Mouse (Mus musculus) cerebellum, adult 2 months (tissue): ENCODE measurements around the gene Ssbp3. TPM values are rescaled to one million over a fixed set of nuclear protein-coding genes. Genes with fewer than 3 reads are reported as not detected.

Experiments
- DNase-seq, 2 experiments: peaks; one replicate each; pipeline ENCODE4 v3.0.0; 2021
- H3K27ac ChIP-seq: fragments of 200-500 bp; 2 replicates; pipeline ENCODE4 v1.5.1; 2012; ENCODE audit warnings: low read length, control low read depth, inconsistent platforms; ENCODE audit not compliant: insufficient read depth
- H3K27me3 ChIP-seq: fragments of 200-500 bp; 2 replicates; pipeline ENCODE4 v1.6.1; 2012; ENCODE audit warnings: inconsistent platforms, mild to moderate bottlenecking, low read length, moderate library complexity; ENCODE audit not compliant: control insufficient read depth, insufficient read depth
- H3K4me1 ChIP-seq: fragments of 200-500 bp; 2 replicates; pipeline ENCODE4 v1.6.1; 2011; ENCODE audit warnings: low read length; ENCODE audit not compliant: control insufficient read depth, insufficient read depth
- H3K4me3 ChIP-seq: fragments of 200-500 bp; replicated peaks from 2 replicates; pipeline ENCODE3; 2011; ENCODE audit warnings: mild to moderate bottlenecking, low read depth, low read length, control low read depth; ENCODE audit not compliant: insufficient read depth
- CTCF ChIP-seq: fragments of 200-500 bp; IDR thresholded peaks from 2 replicates; pipeline ENCODE4 v1.5.1; 2011; ENCODE audit warnings: low read depth, mild to moderate bottlenecking, control low read depth, low read length, moderate library complexity, borderline replicate concordance; ENCODE audit not compliant: insufficient read depth
- POLR2A ChIP-seq: fragments of 200-500 bp; IDR thresholded peaks from 2 replicates; pipeline ENCODE4 v1.6.1; 2011; ENCODE audit warnings: low read length, control low read depth, borderline replicate concordance; ENCODE audit not compliant: insufficient read depth
- WGBS: fragments of 180-500 bp; shearing (Covaris S2); methylation state at CpG from one replicate; pipeline ENCODE4 v1.1.7; 2018; 5-methylcytosine and 5-hydroxymethylcytosine counted together
- polyA plus RNA-seq: library from polyadenylated mRNA; depleted of rRNA; stranded (reverse); fragments of >200 nt; gene quantifications from 2 replicates; pipeline ENCODE4 v1.2.3, GENCODE M21; 2012

The Ssbp3 gene
- polyA plus RNA-seq, 1 experiment = 126 TPM

GRCm38 (mm10) chr4:107079716-107080115, 169.2 kb downstream of the Ssbp3 start:
- TF ChIP-seq POLR2A = no peak
- no peak for TF ChIP-seq CTCF
- H3K4me3 ChIP-seq = no peak overlapping the region
- H3K27ac ChIP-seq = no peak overlapping the region
- no peaks in the 10 kb centered on the region for H3K27me3 ChIP-seq
- DNase-seq = no peak
- H3K4me1 ChIP-seq = no peaks in the 10 kb centered on the region

GRCm38 (mm10) chr4:107082185-107082584, 171.7 kb downstream of the Ssbp3 start:
- no peaks in the 10 kb centered on the region for H3K27me3 ChIP-seq
- no peaks in the 10 kb centered on the region for H3K4me1 ChIP-seq
- no peak overlapping the region for H3K4me3 ChIP-seq
- TF ChIP-seq CTCF = no peak
- no peak overlapping the region for H3K27ac ChIP-seq
- DNase-seq = no peak
- 88% methylated on average over 3 of the region's 3 CpGs for WGBS

- TF ChIP-seq CTCF = no peak
- WGBS = 63% methylated on average over 4 of the region's 4 CpGs
Measured at GRCm38 (mm10) chr4:107083126-107083525, 172.6 kb downstream of the Ssbp3 start.

GRCm38 (mm10) chr4:107084343-107084742, 173.8 kb downstream of the Ssbp3 start:
- no peak overlapping the region for H3K4me3 ChIP-seq
- 25% methylated on average over 1 of the region's 1 CpGs for WGBS
- H3K4me1 ChIP-seq = no peaks in the 10 kb centered on the region
- H3K27ac ChIP-seq = no peak overlapping the region
- TF ChIP-seq CTCF (no peak), POLR2A (no peak)
- no peaks in the 10 kb centered on the region for H3K27me3 ChIP-seq
- peak in 1 of 2 experiments; percentile 19 for DNase-seq

More at GRCm38 (mm10) chr4:107083126-107083525, 172.6 kb downstream of the Ssbp3 start:
- no peaks in the 10 kb centered on the region for H3K27me3 ChIP-seq
- H3K27ac ChIP-seq = no peak overlapping the region
- H3K4me1 ChIP-seq = no peaks in the 10 kb centered on the region
- H3K4me3 ChIP-seq = no peak overlapping the region
- no peak for DNase-seq

GRCm38 (mm10) chr4:107084858-107085257, 174.4 kb downstream of the Ssbp3 start:
- no peak for TF ChIP-seq CTCF
- TF ChIP-seq POLR2A = no peak
- DNase-seq = peak in 1 of 2 experiments; percentile 30
- H3K4me1 ChIP-seq = no peaks in the 10 kb centered on the region
- H3K4me3 ChIP-seq = no peak overlapping the region
- H3K27ac ChIP-seq = no peak overlapping the region
- 32% methylated on average over 6 of the region's 6 CpGs for WGBS
- no peaks in the 10 kb centered on the region for H3K27me3 ChIP-seq

GRCm38 (mm10) chr4:107091696-107092095, 181.2 kb downstream of the Ssbp3 start:
- Histone ChIP-seq H3K27me3 (no peaks in the 10 kb centered on the region), H3K4me1 (peaks cover 16% of the 10 kb centered on the region), H3K27ac (no peak overlapping the region), H3K4me3 (no peak overlapping the region)
- no peak for DNase-seq
- no peak for TF ChIP-seq POLR2A
- TF ChIP-seq CTCF = no peak
- 50% methylated on average over 14 of the region's 14 CpGs for WGBS

GRCm38 (mm10) chr4:107094484-107095187, 184.1 kb downstream of the Ssbp3 start:
- Histone ChIP-seq H3K4me1 (peaks cover 16% of the 10 kb centered on the region), H3K4me3 (no peak overlapping the region), H3K27ac (no peak overlapping the region), H3K27me3 (no peaks in the 10 kb centered on the region)
- 90% methylated on average over 16 of the region's 16 CpGs for WGBS
- TF ChIP-seq POLR2A (no peak), CTCF (no peak)
- no peak for DNase-seq

GRCm38 (mm10) chr4:107096043-107096442, 185.5 kb downstream of the Ssbp3 start:
- no peak for TF ChIP-seq POLR2A
- H3K27ac ChIP-seq = no peak overlapping the region
- 20% methylated on average over 6 of the region's 6 CpGs for WGBS

More at GRCm38 (mm10) chr4:107096043-107096442, 185.5 kb downstream of the Ssbp3 start:
- peak; percentile 26 to 28 for DNase-seq
- peaks cover 13% of the 10 kb centered on the region for H3K4me1 ChIP-seq
- no peaks in the 10 kb centered on the region for H3K27me3 ChIP-seq
- no peak overlapping the region for H3K4me3 ChIP-seq
